Mouse (Mus musculus): ENCODE results near the gene Shroom3. TPM values are rescaled to one million over a fixed set of nuclear protein-coding genes. Genes with fewer than 3 reads are reported as not detected.
"Not testable (repeated sequence)": the region's sequence is repeated elsewhere in the genome, so short reads cannot be mapped to it uniquely, and the experiment has no call there.

The Shroom3 gene
- polyA plus RNA-seq, 1 experiment from 2014 or later, result 6.6 TPM

- peaks cover 15% of the 10 kb centered on the region for H3K4me1 ChIP-seq
- H3K27me3 ChIP-seq, result no peaks in the 10 kb centered on the region
- H3K9ac ChIP-seq, result peak overlapping the region; percentile 5; the same call in 1 of the 2 replicates
- peak; percentile 85 for ATAC-seq (ENCODE audit: insufficient number of reproducible peaks, insufficient read depth, low FRiP score, low TSS enrichment)
- H3K27ac ChIP-seq, result peak overlapping the region; percentile 54; the same call in 1 of the 2 replicates
- H3K4me2 ChIP-seq (replicated peaks), result no peak overlapping the region; the same call in 1 of the 2 replicates
- no peaks in the 10 kb centered on the region for H3K36me3 ChIP-seq
- H3K4me3 ChIP-seq, result no peak overlapping the region
- peaks cover 10% of the 10 kb centered on the region for H3K9me3 ChIP-seq
- 7% methylated on average over 8 of the region's 8 CpGs for WGBS
Measured at GRCm38 (mm10) chr5:92905594-92906008, 222.4 kb downstream of the Shroom3 start.

GRCm38 (mm10) chr5:92908227-92908626 is 225.0 kb downstream of the Shroom3 start:
- no peak overlapping the region for H3K9ac ChIP-seq
- no peak for ATAC-seq (ENCODE audit: insufficient number of reproducible peaks, insufficient read depth, low FRiP score, low TSS enrichment)
- WGBS, result 85% methylated on average over 4 of the region's 4 CpGs
- no peak overlapping the region for H3K4me3 ChIP-seq
- peaks cover 10% of the 10 kb centered on the region for H3K9me3 ChIP-seq
- no peak overlapping the region for H3K27ac ChIP-seq
- H3K36me3 ChIP-seq, result no peaks in the 10 kb centered on the region
- H3K27me3 ChIP-seq, result no peaks in the 10 kb centered on the region
- H3K4me2 ChIP-seq (replicated peaks), result no peak overlapping the region
- peaks cover 14% of the 10 kb centered on the region for H3K4me1 ChIP-seq

GRCm38 (mm10) chr5:92910838-92911237 is 227.6 kb downstream of the Shroom3 start:
- no peak overlapping the region for H3K4me2 ChIP-seq (replicated peaks)
- H3K4me3 ChIP-seq, result no peak overlapping the region
- H3K9ac ChIP-seq, result no peak overlapping the region
- WGBS, result 87% methylated on average over 3 of the region's 3 CpGs
- H3K27me3 ChIP-seq, result no peaks in the 10 kb centered on the region
- ATAC-seq (ENCODE audit: insufficient number of reproducible peaks, insufficient read depth, low FRiP score, low TSS enrichment), result no peak
- H3K4me1 ChIP-seq, result peaks cover 14% of the 10 kb centered on the region
- no peak overlapping the region for H3K27ac ChIP-seq
- H3K36me3 ChIP-seq, result no peaks in the 10 kb centered on the region
- peaks cover 10% of the 10 kb centered on the region for H3K9me3 ChIP-seq

- Histone ChIP-seq H3K27ac (no peak overlapping the region), H3K4me3 (no peak overlapping the region), H3K27me3 (no peaks in the 10 kb centered on the region), H3K4me2 (replicated peaks) (no peak overlapping the region), H3K4me1 (peaks cover 29% of the 10 kb centered on the region), H3K9ac (no peak overlapping the region), H3K9me3 (no peaks in the 10 kb centered on the region), H3K36me3 (no peaks in the 10 kb centered on the region)
- no peak for ATAC-seq (ENCODE audit: insufficient number of reproducible peaks, insufficient read depth, low FRiP score, low TSS enrichment)
- WGBS, result 13% methylated on average over 10 of the region's 10 CpGs
Measured at GRCm38 (mm10) chr5:92915421-92915820, 232.2 kb downstream of the Shroom3 start.

GRCm38 (mm10) chr5:92917755-92918154 is 234.5 kb downstream of the Shroom3 start:
- no peak overlapping the region for H3K27ac ChIP-seq
- WGBS, result 59% methylated on average over 6 of the region's 6 CpGs
- H3K27me3 ChIP-seq, result no peaks in the 10 kb centered on the region
- no peak overlapping the region for H3K4me3 ChIP-seq
- peaks cover 29% of the 10 kb centered on the region for H3K4me1 ChIP-seq
- no peaks in the 10 kb centered on the region; the same call in 1 of the 2 replicates for H3K36me3 ChIP-seq
- no peak overlapping the region for H3K4me2 ChIP-seq (replicated peaks)
- H3K9me3 ChIP-seq, result no peaks in the 10 kb centered on the region
- no peak overlapping the region for H3K9ac ChIP-seq
- no peak for ATAC-seq (ENCODE audit: insufficient number of reproducible peaks, insufficient read depth, low FRiP score, low TSS enrichment)

- WGBS, result 47% methylated on average over 10 of the region's 10 CpGs
- no peak overlapping the region for H3K4me3 ChIP-seq
- no peaks in the 10 kb centered on the region; the same call in 1 of the 2 replicates for H3K36me3 ChIP-seq
- no peak overlapping the region for H3K9ac ChIP-seq
- H3K4me1 ChIP-seq, result peaks cover 29% of the 10 kb centered on the region
- H3K4me2 ChIP-seq (replicated peaks), result no peak overlapping the region
- no peak overlapping the region for H3K27ac ChIP-seq
- ATAC-seq (ENCODE audit: insufficient number of reproducible peaks, insufficient read depth, low FRiP score, low TSS enrichment), result no peak
- no peaks in the 10 kb centered on the region for H3K27me3 ChIP-seq
- no peaks in the 10 kb centered on the region for H3K9me3 ChIP-seq
Measured at GRCm38 (mm10) chr5:92918170-92918569, 234.9 kb downstream of the Shroom3 start.

- WGBS, result 46% methylated on average over 9 of the region's 9 CpGs
- no peak overlapping the region for H3K4me2 ChIP-seq (replicated peaks)
Measured at GRCm38 (mm10) chr5:92918866-92919265, 235.6 kb downstream of the Shroom3 start.

GRCm38 (mm10) chr5:92919390-92919789 is 236.2 kb downstream of the Shroom3 start:
- Histone ChIP-seq H3K36me3 (no peaks in the 10 kb centered on the region; the same call in 1 of the 2 replicates), H3K4me2 (replicated peaks) (no peak overlapping the region), H3K4me1 (peaks cover 31% of the 10 kb centered on the region), H3K27me3 (no peaks in the 10 kb centered on the region), H3K9me3 (no peaks in the 10 kb centered on the region), H3K4me3 (no peak overlapping the region), H3K9ac (no peak overlapping the region), H3K27ac (no peak overlapping the region)
- no peak for ATAC-seq (ENCODE audit: insufficient number of reproducible peaks, insufficient read depth, low FRiP score, low TSS enrichment)
- WGBS, result 60% methylated on average over 14 of the region's 14 CpGs

More at GRCm38 (mm10) chr5:92918866-92919265, 235.6 kb downstream of the Shroom3 start:
- no peak overlapping the region for H3K27ac ChIP-seq
- peaks cover 29% of the 10 kb centered on the region for H3K4me1 ChIP-seq
- no peaks in the 10 kb centered on the region; the same call in 1 of the 2 replicates for H3K36me3 ChIP-seq
- no peak overlapping the region for H3K9ac ChIP-seq
- no peak for ATAC-seq (ENCODE audit: insufficient number of reproducible peaks, insufficient read depth, low FRiP score, low TSS enrichment)
- no peaks in the 10 kb centered on the region for H3K9me3 ChIP-seq
- no peaks in the 10 kb centered on the region for H3K27me3 ChIP-seq
- H3K4me3 ChIP-seq, result no peak overlapping the region

- Histone ChIP-seq H3K9me3 (no peaks in the 10 kb centered on the region), H3K9ac (no peak overlapping the region), H3K4me2 (replicated peaks) (no peak overlapping the region), H3K4me1 (peaks cover 26% of the 10 kb centered on the region), H3K27me3 (no peaks in the 10 kb centered on the region), H3K36me3 (no peaks in the 10 kb centered on the region; the same call in 1 of the 2 replicates), H3K4me3 (no peak overlapping the region), H3K27ac (no peak overlapping the region)
- ATAC-seq (ENCODE audit: insufficient number of reproducible peaks, insufficient read depth, low FRiP score, low TSS enrichment), result no peak
- 89% methylated on average over 8 of the region's 8 CpGs for WGBS
Measured at GRCm38 (mm10) chr5:92920984-92921383, 237.7 kb downstream of the Shroom3 start.

GRCm38 (mm10) chr5:92921728-92922127 is 238.5 kb downstream of the Shroom3 start:
- no peaks in the 10 kb centered on the region; the same call in 1 of the 2 replicates for H3K36me3 ChIP-seq
- H3K4me1 ChIP-seq, result peaks cover 22% of the 10 kb centered on the region
- no peak for ATAC-seq (ENCODE audit: insufficient number of reproducible peaks, insufficient read depth, low FRiP score, low TSS enrichment)
- H3K4me2 ChIP-seq (replicated peaks), result no peak overlapping the region
- H3K27ac ChIP-seq, result no peak overlapping the region
- no peaks in the 10 kb centered on the region for H3K27me3 ChIP-seq
- no peak overlapping the region for H3K9ac ChIP-seq
- H3K9me3 ChIP-seq, result no peaks in the 10 kb centered on the region
- WGBS, result 85% methylated on average over 8 of the region's 8 CpGs
- H3K4me3 ChIP-seq, result no peak overlapping the region

- not testable (repeated sequence) for H3K27ac ChIP-seq; ATAC-seq (ENCODE audit: insufficient number of reproducible peaks, insufficient read depth, low FRiP score, low TSS enrichment)
- WGBS, result 89% methylated on average over 5 of the region's 5 CpGs
Measured at GRCm38 (mm10) chr5:92922981-92923380, 239.7 kb downstream of the Shroom3 start.

GRCm38 (mm10) chr5:92924851-92925477 is 241.7 kb downstream of the Shroom3 start:
- H3K27ac ChIP-seq, result no peak overlapping the region
- H3K9me3 ChIP-seq, result no peaks in the 10 kb centered on the region
- H3K4me1 ChIP-seq, result peaks cover 16% of the 10 kb centered on the region
- 0 out of 2 replicates have a peak overlapping the region, but pooled peaks have one; percentile 4 for H3K4me3 ChIP-seq
- H3K9ac ChIP-seq, result no peak overlapping the region
- no peaks in the 10 kb centered on the region for H3K27me3 ChIP-seq
- H3K36me3 ChIP-seq, result no peaks in the 10 kb centered on the region; the same call in 1 of the 2 replicates
- peak overlapping the region; percentile 22 for H3K4me2 ChIP-seq (replicated peaks)
- 8% methylated on average over 17 of the region's 17 CpGs for WGBS
- ATAC-seq (ENCODE audit: insufficient number of reproducible peaks, insufficient read depth, low FRiP score, low TSS enrichment), result peak; percentile 64

More at GRCm38 (mm10) chr5:92922981-92923380, 239.7 kb downstream of the Shroom3 start:
- not testable (repeated sequence) for H3K9ac ChIP-seq; H3K4me3 ChIP-seq; H3K27me3 ChIP-seq; H3K4me2 ChIP-seq (replicated peaks); H3K36me3 ChIP-seq; H3K9me3 ChIP-seq
- peaks cover 22% of the 10 kb centered on the region for H3K4me1 ChIP-seq

All from embryonic facial prominence, embryonic 12.5 days (tissue).